Mouse (Mus musculus) hindbrain, embryonic 15.5 days (tissue): ENCODE measurements around the gene Esrra. TPM values are rescaled to one million over a fixed set of nuclear protein-coding genes. Genes with fewer than 3 reads are reported as not detected.

Experiments
- ATAC-seq: fragments of 200-750 bp; cut with Nextera tagmentation; 2 replicates; pipeline ENCODE4 v1.8.0; 2017; ENCODE audit warnings: low read depth, moderate number of reproducible peaks, moderate TSS enrichment; ENCODE audit not compliant: low FRiP score
- H3K27ac ChIP-seq: fragments of 300-500 bp; sonication (generic); replicated peaks from 2 replicates; pipeline ENCODE4 v1.5.1; 2015; ENCODE audit warnings: mild to moderate bottlenecking, inconsistent platforms
- H3K27me3 ChIP-seq: fragments of 300-500 bp; sonication (generic); 2 replicates; pipeline ENCODE4 v1.6.1; 2015; ENCODE audit warnings: control low read depth, inconsistent platforms
- H3K36me3 ChIP-seq: fragments of 300-500 bp; sonication (generic); 2 replicates; pipeline ENCODE4 v1.6.1; 2015; ENCODE audit warnings: control low read depth, inconsistent platforms
- H3K4me1 ChIP-seq: fragments of 300-500 bp; sonication (generic); replicated peaks from 2 replicates; pipeline ENCODE4 v1.6.1; 2015; ENCODE audit warnings: control low read depth, inconsistent platforms
- H3K4me2 ChIP-seq: fragments of 300-500 bp; sonication (generic); 2 replicates; pipeline ENCODE4 v1.6.1; 2015; ENCODE audit warnings: moderate library complexity, mild to moderate bottlenecking, inconsistent platforms
- H3K4me3 ChIP-seq: fragments of 300-500 bp; sonication (generic); 2 replicates; pipeline ENCODE4 v1.5.1; 2015; ENCODE audit warnings: mild to moderate bottlenecking, inconsistent platforms
- H3K9ac ChIP-seq: fragments of 300-500 bp; sonication (generic); 2 replicates; pipeline ENCODE4 v1.6.1; 2015; ENCODE audit warnings: inconsistent platforms
- H3K9me3 ChIP-seq: fragments of 300-500 bp; sonication (generic); 2 replicates; pipeline ENCODE4 v1.6.1; 2016; ENCODE audit warnings: control low read depth, inconsistent platforms
- WGBS: fragments of 180-500 bp; shearing (Covaris S2); methylation state at CpG from one replicate; pipeline ENCODE4 v1.1.7; 2015; 5-methylcytosine and 5-hydroxymethylcytosine counted together
- polyA plus RNA-seq: library from polyadenylated mRNA; unstranded; fragments of >200 nt; fragmentation: Nextera tagmentation; extraction: Ambion mirVana; gene quantifications from 2 replicates; pipeline ENCODE4 v1.2.1, GENCODE M21; 2015

Gene Esrra
- polyA plus RNA-seq, 1 experiment from 2014 or later = 18.7 TPM

DNA sequence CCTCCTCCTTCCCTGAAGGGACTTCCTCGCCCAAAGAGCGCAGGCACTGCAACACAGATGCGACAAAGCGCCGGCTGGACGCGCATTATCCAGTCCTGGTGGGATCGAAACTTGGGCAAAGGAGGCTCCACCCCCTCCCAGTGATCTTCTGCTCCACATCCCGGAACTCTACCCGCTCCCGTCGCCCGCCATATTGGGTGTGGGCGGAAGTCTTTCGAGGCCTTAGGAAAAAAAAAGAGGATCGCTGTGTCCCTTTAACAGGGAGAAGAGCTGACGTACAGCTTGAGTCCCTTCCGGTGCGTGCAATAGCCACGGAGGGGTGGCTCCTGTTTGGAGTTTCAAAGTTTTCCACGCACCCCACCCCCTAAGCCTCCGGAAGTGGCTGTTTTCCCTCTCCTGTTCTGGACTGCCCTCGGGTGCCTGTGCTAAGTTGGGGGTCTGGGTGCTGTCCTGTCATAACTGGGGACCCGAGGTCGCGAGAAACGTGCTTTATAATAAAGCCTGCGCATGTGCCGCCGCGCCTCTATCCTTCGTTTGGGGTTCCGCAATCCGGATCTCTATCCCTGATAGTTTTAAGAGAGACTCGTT, 29.9 kb upstream of the Esrra start:
- Histone ChIP-seq H3K9me3 (no peaks in the 10 kb centered on the region), H3K9ac (peak overlapping the region; percentile 48), H3K27me3 (no peaks in the 10 kb centered on the region), H3K27ac (peak overlapping the region; percentile 95), H3K36me3 (no peaks in the 10 kb centered on the region), H3K4me2 (peak overlapping the region; percentile 79), H3K4me3 (peak overlapping the region; percentile 61), H3K4me1 (peaks cover 27% of the 10 kb centered on the region)
- under 1% methylated on average over 35 of the region's 35 CpGs for WGBS
- ATAC-seq = peak; percentile 85

DNA sequence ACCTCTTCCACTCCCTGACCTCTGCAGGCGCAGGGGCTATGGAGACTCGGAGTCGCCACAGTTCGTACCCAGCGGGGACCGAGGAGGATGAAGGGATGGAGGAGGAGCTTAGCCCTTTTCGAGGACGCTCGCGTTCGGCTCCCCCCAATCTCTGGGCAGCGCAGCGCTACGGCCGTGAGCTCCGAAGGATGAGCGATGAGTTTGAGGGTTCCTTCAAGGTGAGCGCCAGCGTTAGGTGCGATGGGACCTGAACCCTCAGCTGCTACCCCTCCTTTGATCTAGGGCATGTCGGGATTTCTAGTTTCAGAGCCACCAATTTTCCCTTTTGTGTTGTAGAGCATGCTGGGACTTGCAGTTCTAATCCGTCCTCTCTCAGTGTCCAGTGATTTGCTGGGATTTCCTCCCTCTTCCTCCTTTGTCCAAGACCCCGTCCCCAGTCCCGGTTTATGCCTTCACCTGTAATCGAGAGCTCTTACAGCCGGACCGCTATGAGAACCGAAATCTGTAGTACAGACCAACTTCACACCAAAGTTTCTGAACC, 29.1 kb upstream of the Esrra start:
- peak overlapping the region; percentile 61 for H3K4me3 ChIP-seq
- peaks cover 27% of the 10 kb centered on the region for H3K4me1 ChIP-seq
- no peaks in the 10 kb centered on the region for H3K27me3 ChIP-seq
- peak overlapping the region; percentile 79 for H3K4me2 ChIP-seq
- H3K27ac ChIP-seq = peak overlapping the region; percentile 95
- ATAC-seq = peak; percentile 27
- WGBS = under 1% methylated on average over 28 of the region's 28 CpGs
- H3K9ac ChIP-seq = peak overlapping the region; percentile 48
- no peaks in the 10 kb centered on the region for H3K36me3 ChIP-seq
- H3K9me3 ChIP-seq = no peaks in the 10 kb centered on the region

DNA sequence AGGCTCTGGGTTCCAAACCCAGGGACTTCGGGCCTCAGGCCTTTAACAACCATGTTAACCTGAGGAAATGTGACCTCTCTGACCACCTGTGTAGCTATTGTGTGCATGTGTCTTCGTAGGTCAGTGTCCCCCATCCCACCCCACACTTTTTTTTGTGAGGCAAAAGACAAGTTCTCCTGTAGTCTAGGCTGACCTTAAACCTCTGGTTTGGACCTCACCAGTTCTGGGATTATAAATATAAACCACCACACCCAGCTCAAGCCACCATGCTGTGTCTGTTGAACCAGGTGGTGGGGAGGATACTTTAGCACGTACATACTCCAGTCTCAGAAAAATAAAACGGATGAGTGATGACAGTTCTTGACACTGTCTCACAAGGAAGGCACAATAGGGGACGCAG, 28.3 kb upstream of the Esrra start:
- Histone ChIP-seq H3K4me2 (peak overlapping the region; percentile 79), H3K36me3 (no peaks in the 10 kb centered on the region), H3K9ac (peak overlapping the region; percentile 48), H3K9me3 (no peaks in the 10 kb centered on the region), H3K27ac (peak overlapping the region; percentile 95), H3K4me3 (peak overlapping the region; percentile 61), H3K4me1 (peaks cover 27% of the 10 kb centered on the region), H3K27me3 (no peaks in the 10 kb centered on the region)
- WGBS = 43% methylated on average over 5 of the region's 5 CpGs
- no peak for ATAC-seq

DNA sequence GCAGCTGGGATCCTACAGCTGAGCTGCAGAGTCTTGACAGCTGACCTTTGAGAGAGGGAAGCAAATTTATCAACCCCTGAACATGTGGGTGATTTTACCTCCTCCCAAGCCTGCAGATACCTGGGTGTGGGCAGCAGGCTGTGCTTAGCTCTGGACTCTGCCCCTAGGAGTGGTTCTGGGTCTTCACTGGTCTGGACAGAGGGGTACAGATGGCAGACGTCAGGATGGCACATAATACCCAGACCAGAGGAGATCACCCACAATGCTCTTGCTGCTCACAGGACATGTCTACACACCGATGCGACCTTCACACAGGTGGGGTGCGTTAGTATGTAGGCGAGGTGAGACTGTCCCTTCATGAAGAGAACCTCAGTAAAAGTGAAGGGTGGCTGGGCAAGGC, 27.9 kb upstream of the Esrra start:
- Histone ChIP-seq H3K27me3 (no peaks in the 10 kb centered on the region), H3K36me3 (no peaks in the 10 kb centered on the region), H3K4me3 (no peak overlapping the region), H3K4me2 (no peak overlapping the region), H3K4me1 (peaks cover 27% of the 10 kb centered on the region), H3K9ac (no peak overlapping the region), H3K9me3 (no peaks in the 10 kb centered on the region), H3K27ac (no peak overlapping the region)
- 88% methylated on average over 5 of the region's 5 CpGs for WGBS
- ATAC-seq = no peak

DNA sequence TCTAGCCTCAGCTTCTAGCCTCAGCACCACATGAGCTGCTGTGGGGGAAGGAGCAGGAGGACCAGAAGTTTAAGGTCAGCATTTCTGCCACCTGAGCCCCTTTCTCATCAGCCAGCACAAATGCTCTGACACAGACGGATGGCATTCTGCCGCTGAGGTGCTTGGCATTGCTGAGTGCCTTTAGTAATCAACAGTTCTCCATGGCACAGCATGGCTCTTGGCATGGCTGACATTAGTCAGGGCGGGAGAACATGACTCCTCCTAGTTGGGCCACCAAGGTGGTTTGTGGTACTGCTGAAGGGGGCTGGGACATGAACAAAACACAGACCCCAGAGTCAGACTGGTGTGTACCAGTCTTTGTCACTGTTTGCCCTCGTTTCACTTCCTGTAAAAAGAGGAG, 26.6 kb upstream of the Esrra start:
- no peak overlapping the region for H3K4me2 ChIP-seq
- peaks cover 31% of the 10 kb centered on the region for H3K4me1 ChIP-seq
- H3K9me3 ChIP-seq = no peaks in the 10 kb centered on the region
- no peaks in the 10 kb centered on the region for H3K36me3 ChIP-seq
- H3K27ac ChIP-seq = no peak overlapping the region
- ATAC-seq = no peak
- H3K9ac ChIP-seq = no peak overlapping the region
- H3K4me3 ChIP-seq = no peak overlapping the region
- H3K27me3 ChIP-seq = no peaks in the 10 kb centered on the region
- WGBS = 71% methylated on average over 4 of the region's 4 CpGs

DNA sequence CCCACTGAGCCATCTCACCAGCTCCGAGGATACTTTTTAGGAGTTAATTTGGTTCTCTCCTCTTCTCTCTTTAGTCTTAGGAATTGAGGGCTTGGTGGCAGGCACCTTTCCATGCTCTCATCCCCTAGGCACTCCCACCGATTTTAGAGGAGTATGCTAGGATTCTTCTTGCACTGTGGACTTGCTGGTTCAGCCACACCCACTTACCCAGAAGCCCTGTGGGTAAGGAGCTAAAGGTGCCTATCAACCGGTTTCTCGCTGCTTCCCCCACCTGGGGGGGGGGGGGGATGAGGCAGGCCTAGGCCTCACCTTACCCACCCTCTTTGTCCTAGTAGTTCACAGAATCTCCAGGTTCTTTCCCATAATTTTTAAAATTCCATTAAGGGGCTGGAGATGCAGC, 26.1 kb upstream of the Esrra start:
- peaks cover 31% of the 10 kb centered on the region for H3K4me1 ChIP-seq

DNA sequence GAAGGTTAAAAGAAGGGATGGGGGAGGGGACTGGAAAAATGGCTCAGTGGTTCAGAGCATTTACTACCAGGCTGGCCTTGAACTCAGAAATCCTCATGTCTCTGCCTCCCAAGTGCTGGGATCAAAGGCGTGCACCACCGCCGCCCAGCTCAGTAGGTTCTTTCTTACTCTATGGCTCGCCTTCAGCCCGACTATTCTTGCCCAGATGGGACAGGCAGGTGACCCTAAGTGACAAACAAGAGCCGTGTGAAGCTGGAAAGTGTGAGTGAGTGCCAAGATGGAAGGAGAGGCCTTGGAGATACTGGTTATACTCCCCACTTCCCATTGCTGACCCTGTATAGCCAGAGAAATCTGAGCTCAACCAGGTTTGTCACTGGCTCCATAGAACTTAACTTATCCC, 22.1 kb upstream of the Esrra start:
- Histone ChIP-seq H3K4me1 (peaks cover 38% of the 10 kb centered on the region), H3K27me3 (no peaks in the 10 kb centered on the region), H3K4me2 (peak overlapping the region; percentile 17; the same call in 1 of the 2 replicates), H3K9ac (no peak overlapping the region), H3K9me3 (no peaks in the 10 kb centered on the region), H3K36me3 (no peaks in the 10 kb centered on the region), H3K27ac (no peak overlapping the region), H3K4me3 (no peak overlapping the region)
- ATAC-seq = no peak
- 94% methylated on average over 6 of the region's 6 CpGs for WGBS

More for the DNA sequence above, 26.1 kb upstream of the Esrra start:
- Histone ChIP-seq H3K27me3 (no peaks in the 10 kb centered on the region), H3K36me3 (no peaks in the 10 kb centered on the region), H3K4me3 (no peak overlapping the region), H3K4me2 (no peak overlapping the region), H3K9ac (no peak overlapping the region), H3K9me3 (no peaks in the 10 kb centered on the region), H3K27ac (no peak overlapping the region)
- WGBS = 59% methylated on average over 4 of the region's 4 CpGs
- ATAC-seq = no peak

DNA sequence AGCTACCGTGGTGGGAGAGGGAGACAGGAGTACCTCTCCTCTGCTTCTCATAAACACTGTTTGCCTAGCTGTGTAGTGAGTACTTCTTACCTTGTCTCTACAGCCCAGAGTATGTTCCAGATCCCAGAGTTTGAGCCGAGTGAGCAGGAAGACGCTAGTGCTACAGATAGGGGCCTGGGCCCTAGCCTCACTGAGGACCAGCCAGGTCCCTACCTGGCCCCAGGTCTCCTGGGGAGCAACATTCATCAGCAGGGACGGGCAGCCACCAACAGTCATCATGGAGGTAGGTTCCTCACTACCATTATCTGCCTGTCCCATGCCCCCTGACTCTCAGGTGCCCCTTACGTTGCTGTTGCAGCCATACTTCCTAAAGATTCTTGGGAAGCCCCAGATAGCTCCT, 21.2 kb upstream of the Esrra start:
- H3K27me3 ChIP-seq = no peaks in the 10 kb centered on the region
- 29% methylated on average over 5 of the region's 5 CpGs for WGBS
- H3K9ac ChIP-seq = peak overlapping the region; percentile 94
- peaks cover 48% of the 10 kb centered on the region for H3K4me1 ChIP-seq
- H3K27ac ChIP-seq = peak overlapping the region; percentile 97
- peak overlapping the region; percentile 94 for H3K4me3 ChIP-seq
- no peaks in the 10 kb centered on the region for H3K36me3 ChIP-seq
- peak overlapping the region; percentile 98 for H3K4me2 ChIP-seq
- peak; percentile 4; the same call in 1 of the 2 replicates for ATAC-seq
- H3K9me3 ChIP-seq = no peaks in the 10 kb centered on the region

DNA sequence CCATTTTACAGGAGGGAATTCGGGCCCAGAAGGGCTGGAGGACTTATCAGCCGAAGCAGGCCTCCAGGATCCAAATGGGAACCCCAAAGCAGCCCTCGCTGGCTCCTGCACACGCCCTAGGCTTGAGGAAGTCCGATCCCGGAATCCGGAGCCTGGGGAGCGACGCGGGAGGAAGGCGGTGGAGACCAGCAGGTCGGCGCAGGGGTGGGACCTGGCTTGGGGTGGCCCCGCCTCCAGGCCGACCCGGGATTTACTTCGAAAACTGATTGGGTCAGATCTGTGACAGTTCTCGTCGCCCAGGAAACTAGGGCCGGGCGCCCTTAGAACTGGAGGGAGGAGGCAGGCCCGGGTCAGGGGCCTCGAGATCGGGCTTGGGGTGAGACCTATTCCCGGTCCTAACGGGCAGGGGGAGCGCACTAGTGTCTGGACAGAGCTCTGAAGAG, 20.7 kb upstream of the Esrra start, which contains the start of gene Gpr137:
TSS of gene Gpr137 (minus strand) at position 232 of the 443 bp plus-strand sequence.
- peak; percentile 82 for ATAC-seq
- 0% methylated on average over 27 of the region's 27 CpGs for WGBS
- no peaks in the 10 kb centered on the region for H3K9me3 ChIP-seq
- H3K36me3 ChIP-seq = no peaks in the 10 kb centered on the region
- 0 out of 2 replicates have a peak, but pooled peaks cover 3% of the 10 kb centered on the region for H3K27me3 ChIP-seq
- H3K4me3 ChIP-seq = peak within 1 kb of the TSS; percentile 94
- H3K4me2 ChIP-seq = peak within 1 kb of the TSS; percentile 98
- peaks cover 50% of the 10 kb centered on the region for H3K4me1 ChIP-seq
- peak within 1 kb of the TSS; percentile 94 for H3K9ac ChIP-seq
- H3K27ac ChIP-seq = peak within 1 kb of the TSS; percentile 97

DNA sequence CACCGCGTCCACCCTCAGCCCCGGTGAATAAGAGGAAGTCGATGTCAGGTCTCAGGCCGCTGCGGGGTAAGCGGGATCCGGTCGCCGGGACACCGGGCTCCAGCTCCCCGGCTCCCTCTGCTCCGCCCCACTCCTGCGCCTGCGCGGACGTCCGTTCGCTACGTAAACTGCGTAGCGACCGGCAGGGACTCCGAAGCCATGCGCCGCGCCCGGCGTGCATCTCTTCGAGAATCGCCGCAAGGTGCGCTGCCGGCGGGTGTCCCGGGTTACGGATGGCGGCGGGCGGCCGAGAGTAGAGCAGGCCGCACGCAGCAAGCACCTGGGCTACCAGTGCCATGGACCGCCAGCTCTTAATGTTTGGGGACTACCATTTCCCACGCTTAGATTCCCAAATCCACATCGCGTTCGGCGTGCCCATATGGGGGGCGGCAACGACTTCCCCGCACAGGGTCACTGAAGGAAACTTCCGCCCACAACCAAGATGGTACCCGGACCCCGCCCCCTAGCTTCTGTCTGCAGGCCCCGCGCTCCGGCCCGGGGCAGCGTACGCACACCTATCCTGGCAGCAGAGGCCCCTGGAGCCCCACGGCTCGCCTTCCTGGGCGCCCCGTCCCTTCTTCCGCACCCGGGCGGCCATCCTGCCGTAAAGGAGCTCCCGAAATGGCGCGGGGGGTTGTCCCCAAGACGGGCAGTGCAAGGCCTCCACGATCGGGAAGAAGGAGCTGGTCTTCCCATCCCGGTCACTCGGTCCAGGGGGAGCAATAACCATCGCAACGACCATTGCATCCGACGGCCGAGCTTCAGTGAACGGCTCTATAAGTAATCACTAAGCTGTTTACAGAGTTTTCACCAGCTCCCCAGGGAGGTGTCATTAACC, 20.0 kb upstream of the Esrra start, which contains the start of gene Bad:
TSS of gene Bad (plus strand) at position 490 of the 877 bp plus-strand sequence.
- Histone ChIP-seq H3K4me3 (peak within 1 kb of the TSS; percentile 94), H3K27me3 (0 out of 2 replicates have a peak, but pooled peaks cover 8% of the 10 kb centered on the region), H3K4me2 (peak within 1 kb of the TSS; percentile 98), H3K4me1 (peaks cover 50% of the 10 kb centered on the region), H3K36me3 (no peaks in the 10 kb centered on the region), H3K9ac (peak within 1 kb of the TSS; percentile 94), H3K27ac (peak within 1 kb of the TSS; percentile 97), H3K9me3 (no peaks in the 10 kb centered on the region)
- under 1% methylated on average over 83 of the region's 83 CpGs for WGBS
- peak; percentile 82 for ATAC-seq

DNA sequence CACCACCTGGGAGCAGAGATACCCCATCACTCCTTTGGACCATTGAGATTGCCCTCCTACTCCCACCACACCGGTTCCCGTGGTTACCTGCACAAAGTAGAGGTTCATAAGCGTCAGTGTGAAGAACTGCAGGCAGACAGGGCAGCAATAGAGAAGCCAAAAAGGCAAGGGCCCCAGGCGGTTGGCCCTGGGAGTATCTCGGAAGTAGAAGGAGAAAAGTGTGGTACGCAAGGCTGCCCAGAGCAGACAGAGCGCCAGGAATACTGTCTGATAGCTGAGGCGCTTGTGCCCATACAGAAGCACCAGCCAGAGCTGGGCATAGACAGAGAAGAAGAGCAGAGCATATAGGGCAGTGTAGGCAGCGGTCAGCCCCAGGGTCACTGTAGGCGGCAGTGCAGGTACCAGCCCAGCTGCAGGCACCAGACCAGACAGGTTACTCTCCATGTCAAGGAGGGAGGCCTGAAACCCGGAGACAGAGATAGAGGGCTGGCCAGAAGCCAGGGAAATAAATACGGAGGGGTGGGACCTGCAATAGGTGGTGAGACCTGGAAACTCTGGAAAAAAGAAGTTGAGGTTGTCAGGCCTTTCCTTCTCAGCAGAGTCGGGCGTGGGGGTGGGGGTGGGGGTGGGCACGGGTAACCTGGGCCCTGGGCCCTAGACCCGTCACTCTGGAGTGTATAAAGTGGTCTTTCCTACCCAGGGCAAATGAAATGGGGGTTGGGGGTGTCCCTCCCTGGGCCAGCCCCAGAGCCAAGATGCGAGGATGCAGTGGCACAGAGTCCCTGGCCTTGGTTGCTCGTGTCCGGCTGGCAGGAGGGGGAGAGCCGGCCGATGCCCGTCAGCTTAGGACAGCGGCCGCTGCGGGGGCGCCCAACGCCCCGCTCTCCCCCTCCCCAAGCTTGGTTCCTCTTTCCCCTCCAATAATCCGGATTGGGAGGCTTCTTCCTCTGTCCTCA, 19.1 kb upstream of the Esrra start:
- H3K4me1 ChIP-seq = peaks cover 50% of the 10 kb centered on the region
- 18% methylated on average over 29 of the region's 29 CpGs for WGBS
- H3K27ac ChIP-seq = peak overlapping the region; percentile 97

More for the DNA sequence above, 19.1 kb upstream of the Esrra start:
- peak overlapping the region; percentile 94 for H3K9ac ChIP-seq
- H3K27me3 ChIP-seq = peaks cover 16% of the 10 kb centered on the region; the same call in 1 of the 2 replicates
- peak overlapping the region; percentile 94 for H3K4me3 ChIP-seq
- H3K9me3 ChIP-seq = no peaks in the 10 kb centered on the region
- no peaks in the 10 kb centered on the region for H3K36me3 ChIP-seq
- peak overlapping the region; percentile 98 for H3K4me2 ChIP-seq
- ATAC-seq = peak; percentile 5
